Mouse (Mus musculus): ENCODE data around the gene Zfp36l2.

The Zfp36l2 gene

DNA sequence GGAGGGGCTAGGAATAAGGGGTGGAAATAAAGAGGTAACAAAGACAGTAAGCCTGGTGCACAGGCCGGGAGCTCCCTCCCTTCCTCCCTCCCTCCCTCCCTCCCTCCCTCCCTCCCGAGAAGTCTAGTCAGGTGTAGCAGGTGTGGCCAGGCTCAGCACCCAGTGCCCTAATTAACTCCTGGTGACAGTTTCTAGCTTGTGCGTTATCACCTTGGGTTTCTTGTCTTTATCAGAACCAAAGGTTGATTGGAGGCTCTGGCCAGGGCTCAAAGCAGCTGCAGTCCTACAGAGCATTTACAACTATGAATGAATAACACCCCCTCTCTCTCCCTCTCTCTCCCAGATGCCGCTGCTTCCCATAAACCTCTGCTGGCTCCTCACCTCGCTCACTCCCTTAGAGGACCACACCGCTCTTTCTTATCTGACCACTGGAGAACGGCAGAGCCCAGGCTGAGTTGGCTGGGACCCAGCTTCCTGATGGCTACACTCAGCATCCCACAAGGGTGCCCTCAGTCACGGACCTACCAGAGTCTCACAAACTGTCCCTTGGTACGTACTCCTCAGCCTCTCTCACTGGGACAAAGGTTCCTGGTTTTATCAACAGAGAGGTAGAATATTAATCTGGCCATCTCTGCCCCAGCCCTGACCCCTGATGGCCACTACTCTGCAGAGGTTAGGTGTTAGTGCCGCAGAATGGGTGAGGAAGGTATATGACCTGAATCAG, 50.9 kb downstream of the Zfp36l2 start:
- DNase-seq (ENCODE audit: extremely low read depth, low read depth), result no peak

DNA sequence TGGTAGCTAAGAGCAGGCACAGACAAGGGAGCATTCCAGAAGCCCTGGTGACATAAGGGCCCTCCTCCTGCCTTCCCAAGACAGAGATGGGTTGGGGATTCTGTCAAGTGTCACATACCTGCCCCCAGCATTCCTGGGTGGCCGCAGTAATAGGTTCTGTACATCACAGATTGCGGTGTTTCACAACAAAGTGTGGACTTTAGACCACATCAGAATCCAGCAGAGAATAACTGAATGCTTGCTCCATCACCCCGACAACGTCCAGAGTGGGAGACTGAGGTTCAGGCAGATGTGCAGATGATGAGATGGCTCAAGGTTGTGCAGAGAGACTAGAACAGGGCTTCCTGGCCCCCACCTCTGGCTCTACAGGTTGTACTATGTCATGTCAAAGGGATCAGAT, 51.5 kb downstream of the Zfp36l2 start:
- no peak for DNase-seq (ENCODE audit: extremely low read depth, low read depth)

DNA sequence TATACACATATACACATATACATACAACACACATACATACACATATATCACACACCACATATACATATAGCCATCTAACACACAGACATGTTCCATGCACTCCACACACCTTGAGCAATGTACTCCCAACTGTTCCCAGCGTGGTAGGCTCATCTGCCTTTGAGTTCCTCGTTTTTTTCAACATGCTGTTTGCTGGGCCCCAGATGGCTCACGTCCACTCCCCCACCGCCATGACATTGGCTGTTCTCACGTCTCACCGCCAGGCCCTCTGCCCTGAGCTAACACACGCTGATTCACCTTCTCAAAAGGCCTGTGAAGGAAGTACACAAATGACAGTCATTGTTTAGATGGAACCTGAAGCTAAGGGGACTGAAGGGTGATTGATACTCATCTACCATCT, 52.5 kb downstream of the Zfp36l2 start:
- DNase-seq (ENCODE audit: extremely low read depth, low read depth), result peak; percentile 72
